Mouse (Mus musculus) ES-E14 (cell line): ENCODE results near the gene Sarm1. TPM values are rescaled to one million over a fixed set of nuclear protein-coding genes. Genes with fewer than 3 reads are reported as not detected.

ENCODE experiments used
- DNase-seq: peaks from one replicate; pipeline ENCODE4 v3.0.0-alpha.2; 2013; ENCODE audit warnings: low read depth, low spot score
- H3K27ac ChIP-seq: 2 replicates; pipeline ENCODE4 v1.5.1; 2012; ENCODE audit warnings: low read depth, mild to moderate bottlenecking, low read length, moderate library complexity, mixed read lengths; ENCODE audit not compliant: poor library complexity, insufficient read depth, severe bottlenecking
- H3K36me3 ChIP-seq: 2 replicates; pipeline ENCODE4 v1.6.1; 2012; ENCODE audit warnings: mild to moderate bottlenecking, low read length, moderate library complexity, mixed read lengths; ENCODE audit not compliant: control insufficient read depth, poor library complexity, insufficient read depth, severe bottlenecking
- H3K4me1 ChIP-seq, 2 experiments: fragments of 150-350 bp in 1 of 2; sonication (generic) in 1 of 2; 2 replicates each; pipeline ENCODE4 v1.6.1; 2012; ENCODE audit warnings: low read length in 2 of 2, mild to moderate bottlenecking in 1 of 2, mixed read lengths in 1 of 2; ENCODE audit not compliant: control insufficient read depth in 2 of 2, insufficient read depth in 2 of 2, poor library complexity in 1 of 2
- H3K4me3 ChIP-seq, 2 experiments: fragments of 150-350 bp in 1 of 2; sonication (generic) in 1 of 2; 2 replicates each; pipeline ENCODE4 v1.5.1; 2012; ENCODE audit warnings: low read length in 2 of 2, low read depth in 1 of 2, mild to moderate bottlenecking in 1 of 2, mixed read lengths in 1 of 2; ENCODE audit not compliant: insufficient read depth in 1 of 2, poor library complexity in 1 of 2, severe bottlenecking in 1 of 2
- H3K9ac ChIP-seq: 2 replicates; pipeline ENCODE4 v1.6.1; 2012; ENCODE audit warnings: low read depth, mild to moderate bottlenecking, low read length, mixed read lengths; ENCODE audit not compliant: poor library complexity, insufficient read depth, severe bottlenecking
- H3K9me3 ChIP-seq: fragments of 150-350 bp; sonication (generic); 2 replicates; pipeline ENCODE4 v1.6.1; 2012; ENCODE audit warnings: low read depth, mild to moderate bottlenecking, low read length; ENCODE audit not compliant: control insufficient read depth, insufficient read depth
- CHD2 ChIP-seq: IDR thresholded peaks from 2 replicates; pipeline ENCODE4 v1.6.1; 2014; ENCODE audit warnings: mild to moderate bottlenecking, low read depth, low read length, inconsistent platforms
- HCFC1 ChIP-seq: IDR thresholded peaks from 2 replicates; pipeline ENCODE4 v1.6.1; 2012; ENCODE audit warnings: low read length, inconsistent platforms, borderline replicate concordance; ENCODE audit not compliant: insufficient read depth
- MAFK ChIP-seq: IDR thresholded peaks from 2 replicates; pipeline ENCODE4 v1.6.1; 2014; ENCODE audit warnings: mild to moderate bottlenecking, low read depth, low read length, inconsistent platforms; ENCODE audit not compliant: insufficient read depth
- ZC3H11A ChIP-seq: IDR thresholded peaks from 2 replicates; pipeline ENCODE4 v1.6.1; 2012; ENCODE audit warnings: low read depth, mild to moderate bottlenecking, inconsistent platforms, low read length, borderline replicate concordance
- ZNF384 ChIP-seq: IDR thresholded peaks from 2 replicates; pipeline ENCODE4 v1.6.1; 2012; ENCODE audit warnings: low read depth, low read length, inconsistent platforms
- in situ Hi-C, 2 experiments: fragments of 600-800 bp; cut with MboI; formaldehyde crosslinking; loops; one replicate each; pipeline ENCODE4 v1.15.1; 2025; ENCODE audit warnings: low sequenced_read_pairs in 2 of 2, inconsistent platforms in 1 of 2; ENCODE audit not compliant: unreplicated experiment in 2 of 2
- total RNA-seq: library from RNA; depleted of rRNA; stranded (reverse); fragments of 300-350 nt; gene quantifications from 2 replicates; pipeline ENCODE4 v1.2.3, GENCODE M21; 2012

Sarm1 gene
- total RNA-seq, 1 experiment: 3.7 TPM

GRCm38 (mm10) chr11:78465568-78466180 lies 31.9 kb downstream of the Sarm1 start, which contains the start of gene Slc46a1:
Slc46a1 (plus strand) TSS chr11:78465697.
- Histone ChIP-seq H3K27ac (peak within 1 kb of the TSS; percentile 28), H3K4me1 (peaks cover 0 to 20% of the 10 kb centered on the region in 2 experiments; a peak in 2 of 4 replicates), H3K9ac (peak within 1 kb of the TSS; percentile 89), H3K9me3 (no peaks in the 10 kb centered on the region), H3K36me3 (no peaks in the 10 kb centered on the region), H3K4me3 (peak within 1 kb of the TSS; percentile 89 to 92)
- peak; percentile 77 for DNase-seq
- TF ChIP-seq CHD2 (no peak), HCFC1 (no peak), ZC3H11A (no peak)
- in situ Hi-C loops: no loop called here

- peak overlapping the region in 1 of 2 experiments; percentile 92; a peak in 2 of 4 replicates for H3K4me3 ChIP-seq
- DNase-seq: no peak
- H3K4me1 ChIP-seq: peaks cover 0 to 20% of the 10 kb centered on the region in 2 experiments; a peak in 2 of 4 replicates
- no peak for TF ChIP-seq ZNF384
- TF ChIP-seq CHD2: no peak
- no peak for TF ChIP-seq HCFC1
- no peak for TF ChIP-seq MAFK
- no peak for TF ChIP-seq ZC3H11A
- in situ Hi-C loops: no loop called here
- H3K36me3 ChIP-seq: no peaks in the 10 kb centered on the region
- H3K9me3 ChIP-seq: no peaks in the 10 kb centered on the region
- H3K9ac ChIP-seq: 0 out of 2 replicates have a peak overlapping the region, but pooled peaks have one; percentile 7
- no peak overlapping the region for H3K27ac ChIP-seq
Measured at GRCm38 (mm10) chr11:78465116-78465515, 32.4 kb downstream of the Sarm1 start.

GRCm38 (mm10) chr11:78463286-78464036 lies 34.1 kb downstream of the Sarm1 start:
- no peaks in the 10 kb centered on the region for H3K9me3 ChIP-seq
- peaks cover 0 to 20% of the 10 kb centered on the region in 2 experiments; a peak in 2 of 4 replicates for H3K4me1 ChIP-seq
- no peak for DNase-seq
- no peak overlapping the region for H3K4me3 ChIP-seq
- H3K9ac ChIP-seq: no peak overlapping the region
- no peak overlapping the region for H3K27ac ChIP-seq
- TF ChIP-seq HCFC1: no peak
- no peak for TF ChIP-seq MAFK
- TF ChIP-seq ZNF384: no peak
- TF ChIP-seq CHD2: no peak
- TF ChIP-seq ZC3H11A: no peak
- no peaks in the 10 kb centered on the region for H3K36me3 ChIP-seq
- in situ Hi-C loops: no loop called here

GRCm38 (mm10) chr11:78462669-78463068 lies 34.9 kb downstream of the Sarm1 start:
- no peak overlapping the region for H3K9ac ChIP-seq
- no peak for TF ChIP-seq CHD2
- no peak for TF ChIP-seq HCFC1
- no peak for TF ChIP-seq ZC3H11A
- no peak for TF ChIP-seq MAFK
- TF ChIP-seq ZNF384: no peak
- H3K36me3 ChIP-seq: no peaks in the 10 kb centered on the region
- H3K4me3 ChIP-seq: no peak overlapping the region
- peaks cover 0 to 20% of the 10 kb centered on the region in 2 experiments; a peak in 2 of 4 replicates for H3K4me1 ChIP-seq
- in situ Hi-C loops: no loop called here
- no peaks in the 10 kb centered on the region for H3K9me3 ChIP-seq
- no peak for DNase-seq
- H3K27ac ChIP-seq: no peak overlapping the region
